In the genomic region with DNA sequence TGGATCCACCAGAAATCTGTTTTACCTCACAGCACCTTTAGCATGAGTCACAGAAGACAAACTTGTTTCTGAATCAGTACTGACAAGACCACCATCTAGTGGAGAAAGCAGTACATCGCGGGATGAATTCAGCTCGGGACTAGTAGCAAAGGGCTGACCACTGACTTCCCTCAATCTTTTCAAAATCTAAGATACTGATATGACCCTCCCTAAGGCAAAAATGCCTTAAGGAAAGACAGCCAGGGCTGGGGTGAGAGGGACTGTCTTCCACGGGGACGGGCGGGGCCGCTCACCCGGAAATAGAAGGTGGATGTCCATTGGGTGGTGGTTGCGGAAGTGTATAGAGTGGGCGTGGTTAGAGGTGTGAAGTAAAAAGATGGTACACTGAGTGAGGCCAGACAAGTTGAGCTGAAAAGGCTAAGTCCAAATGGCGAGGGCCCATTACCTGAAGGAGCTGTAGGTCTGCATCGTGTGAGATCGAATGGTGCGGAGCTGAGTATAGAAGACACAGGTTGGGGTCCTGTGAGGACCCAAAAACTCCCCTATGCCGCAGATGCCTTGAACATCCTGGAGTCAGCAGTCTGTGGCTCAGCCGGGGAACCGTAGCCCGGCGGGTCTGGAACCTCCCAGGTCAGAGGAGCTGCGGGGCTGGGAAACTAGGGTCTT, we compare ENCODE assay signal across 8 mouse cellular contexts. TPM values are rescaled to one million over a fixed set of nuclear protein-coding genes. Genes with fewer than 3 reads are reported as not detected.
DNase-seq lines count a peak whose midpoint lies in the region; ATAC-seq and TF ChIP-seq lines count a peak whose summit lies in the region.

A gene (plus strand): TSS at position 358 of the 666 bp plus-strand sequence.

- H3K27ac ChIP-seq in brown adipose tissue, adult 24 weeks (replicated peaks; ENCODE audit: low read depth, low read length): peak within 1 kb of the TSS; percentile 42; the same call in 1 of the 2 replicates
- no peak within 1 kb of the TSS for H3K27ac ChIP-seq in heart, embryonic 12.5 days (ENCODE audit: poor library complexity, severe bottlenecking)
- no peak within 1 kb of the TSS for H3K27ac ChIP-seq in kidney, embryonic 16.5 days (ENCODE audit: low read length)
- peak within 1 kb of the TSS; percentile 2; the same call in 1 of the 2 replicates for H3K27ac ChIP-seq in liver, adult 2 months (replicated peaks; ENCODE audit: insufficient read depth, low read depth, low read length)

- no peak for TF ChIP-seq POLR2A in liver, adult 2 months (IDR thresholded peaks at IDR 0.05; ENCODE audit: extremely low read depth, insufficient read depth, low read length)

- no peaks in the 10 kb centered on the region for H3K36me3 ChIP-seq in C2C12 (ENCODE audit: control insufficient read depth, insufficient read depth)
- H3K36me3 ChIP-seq in heart, embryonic 12.5 days: no peaks in the 10 kb centered on the region
- no peaks in the 10 kb centered on the region for H3K36me3 ChIP-seq in kidney, embryonic 16.5 days (ENCODE audit: insufficient read depth, low read length)
- H3K36me3 ChIP-seq in liver, adult 2 months (ENCODE audit: control insufficient read depth, insufficient read depth, low read length): no peaks in the 10 kb centered on the region

- peak; percentile 96 for ATAC-seq in heart, embryonic 12.5 days (ENCODE audit: insufficient number of reproducible peaks, low FRiP score)
- ATAC-seq in kidney, embryonic 16.5 days (ENCODE audit: low FRiP score, low TSS enrichment): peak; percentile 100
- ATAC-seq in monocyte, adult 5-6 weeks (replicated peaks; ENCODE audit: insufficient number of reproducible peaks, low FRiP score, low TSS enrichment, poor library complexity, severe bottlenecking): peak; percentile 99

- no peaks in the 10 kb centered on the region for H3K4me1 ChIP-seq in brown adipose tissue, adult 24 weeks (ENCODE audit: control insufficient read depth, insufficient read depth, insufficient read length, low read length)
- no peaks in the 10 kb centered on the region for H3K4me1 ChIP-seq in heart, embryonic 12.5 days (replicated peaks)
- H3K4me1 ChIP-seq in kidney, embryonic 16.5 days (ENCODE audit: insufficient read depth, low read length): no peaks in the 10 kb centered on the region
- no peaks in the 10 kb centered on the region for H3K4me1 ChIP-seq in liver, adult 2 months (ENCODE audit: control insufficient read depth, insufficient read depth, low read length)

- peak within 1 kb of the TSS; percentile 64 for H3K9ac ChIP-seq in heart, embryonic 12.5 days
- peak within 1 kb of the TSS; percentile 67 for H3K9ac ChIP-seq in kidney, embryonic 16.5 days (replicated peaks; ENCODE audit: low read length)
- peak within 1 kb of the TSS; percentile 37 for H3K9ac ChIP-seq in liver, adult 2 months (ENCODE audit: low read depth, low read length)

- no peaks in the 10 kb centered on the region for H3K79me2 ChIP-seq in C2C12 (ENCODE audit: control insufficient read depth, insufficient read depth)
- no peaks in the 10 kb centered on the region for H3K79me2 ChIP-seq in liver, adult 2 months (ENCODE audit: control insufficient read depth, insufficient read depth, low read length)

- TF ChIP-seq CTCF in C2C12 (IDR thresholded peaks at IDR 0.05; ENCODE audit: control insufficient read depth, insufficient read depth, insufficient read length): no peak
- TF ChIP-seq CTCF in liver, adult 2 months (IDR thresholded peaks at IDR 0.05; ENCODE audit: low read depth, low read length): peak; percentile 18; the same call in 1 of the 2 replicates

- DNase-seq in fat pad, adult 2 months (ENCODE audit: extremely low read depth, low read depth, low spot score): peak; percentile 8
- DNase-seq in liver, adult 2 months (ENCODE audit: extremely low read depth, low read depth, low spot score): peak; percentile 60
- DNase-seq in spleen, postnatal 36 days (ENCODE audit: low spot score in 2 of 2): peak; percentile 79 to 84

- H3K4me3 ChIP-seq in C2C12 (ENCODE audit: insufficient read depth, poor library complexity, severe bottlenecking): peak within 1 kb of the TSS; percentile 23
- H3K4me3 ChIP-seq in brown adipose tissue, adult 24 weeks (ENCODE audit: insufficient read depth, low read depth, low read length): peak within 1 kb of the TSS; percentile 71
- peak within 1 kb of the TSS; percentile 60 for H3K4me3 ChIP-seq in heart, embryonic 12.5 days
- H3K4me3 ChIP-seq in kidney, embryonic 16.5 days (ENCODE audit: low read length): peak within 1 kb of the TSS; percentile 52
- H3K4me3 ChIP-seq in liver, adult 2 months (ENCODE audit: insufficient read depth, low read depth, low read length): peak within 1 kb of the TSS; percentile 67

- H3ac ChIP-seq in C2C12 (ENCODE audit: control insufficient read depth, insufficient read length, low read depth): no peak within 1 kb of the TSS

- no peaks in the 10 kb centered on the region for H3K9me3 ChIP-seq in heart, embryonic 12.5 days (replicated peaks)
- H3K9me3 ChIP-seq in kidney, embryonic 16.5 days (ENCODE audit: low read length): no peaks in the 10 kb centered on the region

- H3K27me3 ChIP-seq in C2C12 (ENCODE audit: control insufficient read depth, insufficient read depth, insufficient read length): no peaks in the 10 kb centered on the region
- no peaks in the 10 kb centered on the region for H3K27me3 ChIP-seq in heart, embryonic 12.5 days (replicated peaks)
- no peaks in the 10 kb centered on the region for H3K27me3 ChIP-seq in kidney, embryonic 16.5 days (ENCODE audit: insufficient read depth, low read length)
- H3K27me3 ChIP-seq in liver, adult 2 months (ENCODE audit: control insufficient read depth, insufficient read depth, low read length): no peaks in the 10 kb centered on the region

- 5% methylated on average over 20 of the region's 20 CpGs for WGBS in heart, embryonic 12.5 days
- 6% methylated on average over 20 of the region's 20 CpGs for WGBS in kidney, embryonic 16.5 days
- 4% methylated on average over 20 of the region's 20 CpGs for whole genome bisulfite sequencing in liver, adult 2 months

- H3K79me3 ChIP-seq in C2C12 (ENCODE audit: low read depth): no peaks in the 10 kb centered on the region

- H3K4me2 ChIP-seq in heart, embryonic 12.5 days: peak within 1 kb of the TSS; percentile 89
- H3K4me2 ChIP-seq in kidney, embryonic 16.5 days (replicated peaks; ENCODE audit: low read depth, low read length): peak within 1 kb of the TSS; percentile 88

TF ChIP-seq in C2C12, 6 proteins besides CTCF, POLR2A, EP300 and RAD21:
- no peak for TF ChIP-seq FOSL1 (IDR thresholded peaks at IDR 0.05; ENCODE audit: insufficient read depth, low read length, poor library complexity, severe bottlenecking)
- no peak for TF ChIP-seq MAX (IDR thresholded peaks at IDR 0.05)
- TF ChIP-seq CEBPB (IDR thresholded peaks at IDR 0.05; ENCODE audit: low read depth): no peak
- no peak for TF ChIP-seq MYOD1 (IDR thresholded peaks at IDR 0.05; ENCODE audit: control insufficient read depth, insufficient read length, low read depth)
- no peak for TF ChIP-seq MYOG (IDR thresholded peaks at IDR 0.05; ENCODE audit: control insufficient read depth, extremely low read depth, insufficient read length)
- no peak for TF ChIP-seq USF1 (IDR thresholded peaks at IDR 0.05; ENCODE audit: low read depth)
TF ChIP-seq in C2C12: peak in this region for 0.

RNA-seq across cellular contexts. Expression of the gene that starts here (rescaled TPM):
- 0.06 TPM for polyA plus RNA-seq in C2C12 (2012; fragmentation: generic; extraction: Trizol)
- polyA plus RNA-seq in brown adipose tissue, adult 24 weeks (2012; ENCODE audit: insufficient read depth, insufficient read length, missing spikeins): 1.3 and 2.9 TPM in 2 replicates
- 1.6 and 2.5 TPM in 2 replicates for polyA plus RNA-seq in heart, embryonic 12.5 days (2016; fragmentation: Nextera tagmentation; extraction: Ambion mirVana)
- polyA plus RNA-seq in kidney, embryonic 16.5 days (2015; fragmentation: Nextera tagmentation; extraction: Ambion mirVana): 3.9 and 4.1 TPM in 2 replicates
- 0.67 and 0.74 TPM in 2 replicates for total RNA-seq in liver, adult 2 months (2014; rRNA removed)
- polyA plus RNA-seq in liver, adult 2 months (2012; rRNA removed): 0.05 and 0.09 TPM in 2 replicates
- total RNA-seq in monocyte, adult 5-6 weeks (2017): 11.9 to 29.1 TPM (median 15.5 TPM) in 3 replicates

Comparison
In these comparisons a context has a peak if more than half of its experiments do, and no peak if none do; other contexts are left out.
1. Peak in DNase-seq, H3K4me3 ChIP-seq, H3K27ac ChIP-seq and H3K9ac ChIP-seq in liver, adult 2 months; RNA of the gene not detected or under 1 TPM.
2. DNase-seq: peak in every context shown above with its lines; median percentile 82 in spleen, postnatal 36 days; 60 in liver, adult 2 months; 8 in fat pad, adult 2 months.